Mouse (Mus musculus) MEL (cell line): ENCODE measurements around the gene Abcg3. TPM values are rescaled to one million over a fixed set of nuclear protein-coding genes. Genes with fewer than 3 reads are reported as not detected.

ENCODE experiments used
- DNase-seq: peaks from one replicate; pipeline ENCODE4 v3.0.0; 2011; ENCODE audit warnings: low read depth, low spot score
- H3K27ac ChIP-seq: 2 replicates; pipeline ENCODE4 v1.5.1; 2012; ENCODE audit warnings: low read depth, mild to moderate bottlenecking, control low read depth, low read length, moderate library complexity; ENCODE audit not compliant: control insufficient read depth
- H3K27me3 ChIP-seq, 2 experiments: fragments of 150-350 bp in 1 of 2; sonication (generic) in 1 of 2; 2 replicates each; pipeline ENCODE4 v1.6.1; 2012; ENCODE audit warnings: low read length in 2 of 2, mild to moderate bottlenecking in 2 of 2, improper control_type of control experiment in 1 of 2, moderate library complexity in 1 of 2; ENCODE audit not compliant: insufficient read depth in 2 of 2, control insufficient read depth in 1 of 2
- H3K36me3 ChIP-seq, 2 experiments: 2 replicates each; pipeline ENCODE4 v1.6.1; 2012 to 2014; ENCODE audit warnings: low read length in 2 of 2, improper control_type of control experiment in 1 of 2, inconsistent platforms in 1 of 2, mild to moderate bottlenecking in 1 of 2; ENCODE audit not compliant: insufficient read depth in 2 of 2, control insufficient read depth in 1 of 2
- H3K4me1 ChIP-seq, 2 experiments: fragments of 150-350 bp in 1 of 2; sonication (generic) in 1 of 2; 2 replicates each; pipeline ENCODE4 v1.6.1; 2012; ENCODE audit warnings: low read length in 2 of 2, improper control_type of control experiment in 1 of 2, mild to moderate bottlenecking in 1 of 2; ENCODE audit not compliant: insufficient read depth in 2 of 2, control insufficient read depth in 1 of 2
- H3K4me3 ChIP-seq, 2 experiments: fragments of 150-350 bp in 1 of 2; sonication (generic) in 1 of 2; 2 replicates each; pipeline ENCODE4 v1.5.1; 2012; ENCODE audit warnings: low read depth in 2 of 2, low read length in 2 of 2, mild to moderate bottlenecking in 2 of 2, moderate library complexity in 2 of 2, control low read depth in 1 of 2, improper control_type of control experiment in 1 of 2; ENCODE audit not compliant: control insufficient read depth in 1 of 2, insufficient read depth in 1 of 2
- H3K79me2 ChIP-seq: 2 replicates; pipeline ENCODE4 v1.6.1; 2012; ENCODE audit warnings: mild to moderate bottlenecking, low read length, moderate library complexity; ENCODE audit not compliant: control insufficient read depth, poor library complexity, insufficient read depth
- H3K9ac ChIP-seq: 2 replicates; pipeline ENCODE4 v1.6.1; 2012; ENCODE audit warnings: low read depth, mild to moderate bottlenecking, control low read depth, low read length, moderate library complexity; ENCODE audit not compliant: control insufficient read depth, poor library complexity, severe bottlenecking
- H3K9me3 ChIP-seq: fragments of 150-350 bp; sonication (generic); replicated peaks from 2 replicates; pipeline ENCODE4 v1.6.1; 2012; ENCODE audit warnings: mild to moderate bottlenecking, low read length, improper control_type of control experiment, moderate library complexity; ENCODE audit not compliant: insufficient read depth
- BHLHE40 ChIP-seq: IDR thresholded peaks from 2 replicates; pipeline ENCODE4 v1.6.1; 2012; ENCODE audit warnings: low read depth, mild to moderate bottlenecking, inconsistent platforms, low read length, improper control_type of control experiment, borderline replicate concordance
- CHD1 ChIP-seq: IDR thresholded peaks from 2 replicates; pipeline ENCODE4 v1.6.1; 2012; ENCODE audit warnings: low read depth, mild to moderate bottlenecking, inconsistent platforms, low read length, improper control_type of control experiment
- CHD2 ChIP-seq: IDR thresholded peaks from 2 replicates; pipeline ENCODE4 v1.6.1; 2011; ENCODE audit warnings: low read length, improper control_type of control experiment
- CTCF ChIP-seq, 3 experiments: IDR thresholded peaks in 2 of 3; conservative IDR thresholded peaks in 1 of 3; 2 replicates each; pipeline ENCODE4 v1.5.1; 2011 to 2012; ENCODE audit warnings: low read length in 3 of 3, low read depth in 2 of 3, mild to moderate bottlenecking in 2 of 3, improper control_type of control experiment in 1 of 3, inconsistent platforms in 1 of 3, mixed read lengths in 1 of 3, moderate library complexity in 1 of 3; ENCODE audit not compliant: control insufficient read depth in 1 of 3, insufficient read depth in 1 of 3, poor library complexity in 1 of 3, severe bottlenecking in 1 of 3
- ELF1 ChIP-seq: IDR thresholded peaks from 2 replicates; pipeline ENCODE4 v1.6.1; 2014; ENCODE audit warnings: low read depth, mild to moderate bottlenecking, inconsistent platforms, low read length, improper control_type of control experiment, moderate library complexity
- EP300 ChIP-seq, 2 experiments: IDR thresholded peaks; 2 replicates each; pipeline ENCODE4 v1.6.1; 2011; ENCODE audit warnings: improper control_type of control experiment in 2 of 2, low read length in 2 of 2, low read depth in 1 of 2, mild to moderate bottlenecking in 1 of 2
- GABPA ChIP-seq: IDR thresholded peaks from 2 replicates; pipeline ENCODE4 v1.6.1; 2012; ENCODE audit warnings: low read depth, mild to moderate bottlenecking, inconsistent platforms, low read length, improper control_type of control experiment, moderate library complexity
- HCFC1 ChIP-seq: IDR thresholded peaks from 2 replicates; pipeline ENCODE4 v1.6.1; 2012; ENCODE audit warnings: low read depth, mild to moderate bottlenecking, inconsistent platforms, low read length, improper control_type of control experiment, moderate library complexity
- JUND ChIP-seq: IDR thresholded peaks from 2 replicates; pipeline ENCODE4 v1.6.1; 2011; ENCODE audit warnings: low read depth, mild to moderate bottlenecking, improper control_type of control experiment, low read length
- MAFK ChIP-seq: IDR thresholded peaks from 2 replicates; pipeline ENCODE4 v1.6.1; 2011; ENCODE audit warnings: low read depth, mild to moderate bottlenecking, low read length, improper control_type of control experiment, borderline replicate concordance
- MAX ChIP-seq: IDR thresholded peaks from 2 replicates; pipeline ENCODE4 v1.6.1; 2011; ENCODE audit warnings: low read length, improper control_type of control experiment
- MAZ ChIP-seq: IDR thresholded peaks from 2 replicates; pipeline ENCODE4 v1.6.1; 2012; ENCODE audit warnings: low read depth, mild to moderate bottlenecking, inconsistent platforms, low read length, improper control_type of control experiment
- MEF2A ChIP-seq: IDR thresholded peaks from 2 replicates; pipeline ENCODE4 v1.6.1; 2014; ENCODE audit warnings: low read depth, mild to moderate bottlenecking, inconsistent platforms, low read length, improper control_type of control experiment; ENCODE audit not compliant: poor library complexity, insufficient replicate concordance, severe bottlenecking; ENCODE audit errors: extremely low read depth
- MXI1 ChIP-seq: IDR thresholded peaks from 2 replicates; pipeline ENCODE4 v1.6.1; 2011; ENCODE audit warnings: mild to moderate bottlenecking, low read depth, low read length, improper control_type of control experiment
- NELFE ChIP-seq: IDR thresholded peaks from 2 replicates; pipeline ENCODE4 v1.6.1; 2011; ENCODE audit warnings: low read depth, low read length, improper control_type of control experiment
- NRF1 ChIP-seq: IDR thresholded peaks from 2 replicates; pipeline ENCODE4 v1.6.1; 2014; ENCODE audit warnings: low read depth, mild to moderate bottlenecking, inconsistent platforms, low read length, improper control_type of control experiment, moderate library complexity; ENCODE audit not compliant: poor library complexity, insufficient read depth, severe bottlenecking
- POLR2A ChIP-seq, 2 experiments: IDR thresholded peaks; 2 replicates each; pipeline ENCODE4 v1.6.1; 2011 to 2012; ENCODE audit warnings: low read length in 2 of 2, mild to moderate bottlenecking in 2 of 2, control low read depth in 1 of 2, improper control_type of control experiment in 1 of 2, low read depth in 1 of 2, moderate library complexity in 1 of 2; ENCODE audit not compliant: control insufficient read depth in 1 of 2, insufficient read depth in 1 of 2, poor library complexity in 1 of 2
- POLR2AphosphoS5 ChIP-seq: IDR thresholded peaks from 2 replicates; pipeline ENCODE4 v1.6.1; 2012; ENCODE audit warnings: low read depth, borderline replicate concordance, mild to moderate bottlenecking, inconsistent platforms, low read length, moderate library complexity, mixed read lengths
- RAD21 ChIP-seq: IDR thresholded peaks from 2 replicates; pipeline ENCODE4 v1.6.1; 2011; ENCODE audit warnings: mild to moderate bottlenecking, low read depth, low read length, improper control_type of control experiment
- SIN3A ChIP-seq: IDR thresholded peaks from 2 replicates; pipeline ENCODE4 v1.6.1; 2012; ENCODE audit warnings: low read length, improper control_type of control experiment, inconsistent platforms
- TAL1 ChIP-seq: IDR thresholded peaks from 2 replicates; pipeline ENCODE4 v1.6.1; 2012; ENCODE audit warnings: mild to moderate bottlenecking, inconsistent platforms, low read length, moderate library complexity, mixed read lengths
- TBP ChIP-seq: IDR thresholded peaks from 2 replicates; pipeline ENCODE4 v1.8.0; 2011; ENCODE audit warnings: low read depth, low read length, improper control_type of control experiment
- USF1 ChIP-seq: IDR thresholded peaks from 2 replicates; pipeline ENCODE4 v1.6.1; 2014; ENCODE audit warnings: low read depth, mild to moderate bottlenecking, inconsistent platforms, low read length, improper control_type of control experiment, moderate library complexity
- ZC3H11A ChIP-seq: IDR thresholded peaks from 2 replicates; pipeline ENCODE4 v1.6.1; 2012; ENCODE audit warnings: low read depth, mild to moderate bottlenecking, inconsistent platforms, low read length, improper control_type of control experiment
- ZKSCAN1 ChIP-seq: IDR thresholded peaks from 2 replicates; pipeline ENCODE4 v1.6.1; 2012; ENCODE audit warnings: low read depth, mild to moderate bottlenecking, inconsistent platforms, low read length, improper control_type of control experiment, moderate library complexity
- ZMIZ1 ChIP-seq: IDR thresholded peaks from 2 replicates; pipeline ENCODE4 v1.6.1; 2012; ENCODE audit warnings: low read depth, mild to moderate bottlenecking, inconsistent platforms, low read length, improper control_type of control experiment, moderate library complexity
- polyA plus RNA-seq, 2 experiments: library from polyadenylated mRNA; stranded (reverse) in 1 of 2; unstranded in 1 of 2; fragments of >175 nt in 1 of 2; fragments of >200 nt in 1 of 2; gene quantifications; 2 replicates each; pipeline versions ENCODE4 v1.2.1 to v1.2.4; 2012; ENCODE audit warnings: low replicate concordance in 2 of 2, low read depth in 1 of 2; ENCODE audit not compliant: insufficient read length in 2 of 2, insufficient read depth in 1 of 2, missing spikeins in 1 of 2
- total RNA-seq: library from RNA; depleted of rRNA; stranded (reverse); fragments of 300-350 nt; gene quantifications from 2 replicates; pipeline ENCODE4 v1.2.3, GENCODE M21; 2012; rRNA removed

Gene Abcg3
- not detected in 2 replicates for total RNA-seq
- polyA plus RNA-seq: not detected

DNA sequence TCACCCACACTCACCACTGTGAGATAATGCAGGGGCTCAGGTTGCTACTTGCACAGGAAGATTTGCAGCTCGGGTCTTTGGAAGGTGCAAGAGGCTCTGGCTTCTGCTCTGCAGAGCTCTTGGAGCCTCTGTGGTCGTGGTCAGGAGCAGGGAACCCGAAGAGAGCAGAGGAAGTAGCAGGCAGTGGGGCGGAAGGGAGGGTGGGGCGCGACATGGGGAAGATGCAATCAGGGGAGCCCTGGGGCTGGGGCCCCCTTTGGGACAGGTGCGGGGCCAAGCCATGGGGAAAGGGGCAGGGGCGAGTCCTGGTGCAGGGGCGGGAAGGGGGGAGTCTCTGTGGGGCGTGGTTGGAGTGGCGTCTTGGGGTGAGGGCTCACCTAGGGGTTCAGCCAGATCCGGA lies at the start of gene Abcg3:
Gene Abcg3 (minus strand): TSS at position 184 of the 400 bp plus-strand sequence.
- Histone ChIP-seq H3K4me1 (no peaks in the 10 kb centered on the region), H3K4me3 (no peak within 1 kb of the TSS), H3K9me3 (no peaks in the 10 kb centered on the region), H3K27me3 (no peaks in the 10 kb centered on the region; a peak in 1 of 4 replicates), H3K27ac (no peak within 1 kb of the TSS), H3K36me3 (no peaks in the 10 kb centered on the region), H3K9ac (no peak within 1 kb of the TSS), H3K79me2 (no peaks in the 10 kb centered on the region)
- DNase-seq: no peak
- TF ChIP-seq ZKSCAN1 (no peak), TBP (no peak), NELFE (no peak), ELF1 (no peak), MEF2A (no peak), JUND (no peak), MAX (no peak), CTCF (IDR thresholded peaks at IDR 0.05 in 2 of 3, conservative IDR thresholded peaks at IDR 0.05 in 1 of 3; ENCODE audit: control insufficient read depth in 1 of 3, insufficient read depth in 1 of 3, low read depth in 2 of 3, low read length in 3 of 3, poor library complexity in 1 of 3, severe bottlenecking in 1 of 3) (no peak), MAZ (no peak), POLR2A (IDR thresholded peaks at IDR 0.05; ENCODE audit: control insufficient read depth in 1 of 2, insufficient read depth in 1 of 2, low read depth in 1 of 2, low read length in 2 of 2, poor library complexity in 1 of 2) (no peak), TAL1 (no peak), ZC3H11A (no peak), USF1 (no peak), HCFC1 (no peak), CHD2 (no peak), MAFK (no peak), BHLHE40 (no peak), GABPA (no peak), EP300 (IDR thresholded peaks at IDR 0.05; ENCODE audit: low read depth in 1 of 2, low read length in 2 of 2) (no peak)

DNA sequence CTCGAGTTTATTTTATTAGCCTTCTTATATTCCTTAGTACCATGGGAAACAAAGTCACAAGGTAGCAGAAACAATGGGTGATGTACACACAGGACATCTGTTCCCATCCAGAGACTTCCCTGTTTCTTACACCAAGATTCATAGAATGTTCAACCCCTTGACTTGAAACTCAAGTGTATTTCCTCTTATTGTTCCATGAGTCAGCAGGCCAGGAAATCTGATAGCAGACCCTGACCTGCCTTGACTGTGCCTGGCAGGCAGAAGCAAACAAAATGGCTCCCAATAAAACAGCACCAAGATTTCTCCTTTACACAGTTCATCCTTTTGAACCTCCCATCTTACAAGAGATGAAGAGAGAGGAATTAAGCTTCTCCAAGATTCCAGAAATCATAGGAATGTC lies 30.0 kb upstream of the Abcg3 start:
- Histone ChIP-seq H3K4me3 (no peak overlapping the region), H3K9me3 (no peaks in the 10 kb centered on the region), H3K27ac (no peak overlapping the region), H3K27me3 (no peaks in the 10 kb centered on the region), H3K9ac (no peak overlapping the region), H3K4me1 (no peaks in the 10 kb centered on the region), H3K79me2 (no peaks in the 10 kb centered on the region), H3K36me3 (no peaks in the 10 kb centered on the region)
- no peak for TF ChIP-seq CHD2
- no peak for TF ChIP-seq TAL1
- no peak for TF ChIP-seq USF1
- no peak for TF ChIP-seq MXI1
- no peak for TF ChIP-seq MAFK
- TF ChIP-seq RAD21: no peak
- TF ChIP-seq ZMIZ1: no peak
- TF ChIP-seq ZC3H11A: no peak
- TF ChIP-seq MEF2A: no peak
- TF ChIP-seq EP300 (IDR thresholded peaks at IDR 0.05; ENCODE audit: low read depth in 1 of 2, low read length in 2 of 2): no peak
- TF ChIP-seq POLR2AphosphoS5: no peak
- TF ChIP-seq CHD1: no peak
- no peak for TF ChIP-seq SIN3A
- TF ChIP-seq NRF1: no peak
- peak; percentile 24 for DNase-seq
